Mouse (Mus musculus) ES-E14 (cell line): Measurements from ENCODE around the gene Psme2.
A peak's percentile ranks its signal among the peaks of the same experiment; 100 is the strongest.

Source experiments
- HCFC1 ChIP-seq: IDR thresholded peaks from 2 replicates; pipeline ENCODE4 v1.6.1; 2012; ENCODE audit warnings: low read length, inconsistent platforms, borderline replicate concordance; ENCODE audit not compliant: insufficient read depth
- MAFK ChIP-seq: IDR thresholded peaks from 2 replicates; pipeline ENCODE4 v1.6.1; 2014; ENCODE audit warnings: mild to moderate bottlenecking, low read depth, low read length, inconsistent platforms; ENCODE audit not compliant: insufficient read depth

DNA sequence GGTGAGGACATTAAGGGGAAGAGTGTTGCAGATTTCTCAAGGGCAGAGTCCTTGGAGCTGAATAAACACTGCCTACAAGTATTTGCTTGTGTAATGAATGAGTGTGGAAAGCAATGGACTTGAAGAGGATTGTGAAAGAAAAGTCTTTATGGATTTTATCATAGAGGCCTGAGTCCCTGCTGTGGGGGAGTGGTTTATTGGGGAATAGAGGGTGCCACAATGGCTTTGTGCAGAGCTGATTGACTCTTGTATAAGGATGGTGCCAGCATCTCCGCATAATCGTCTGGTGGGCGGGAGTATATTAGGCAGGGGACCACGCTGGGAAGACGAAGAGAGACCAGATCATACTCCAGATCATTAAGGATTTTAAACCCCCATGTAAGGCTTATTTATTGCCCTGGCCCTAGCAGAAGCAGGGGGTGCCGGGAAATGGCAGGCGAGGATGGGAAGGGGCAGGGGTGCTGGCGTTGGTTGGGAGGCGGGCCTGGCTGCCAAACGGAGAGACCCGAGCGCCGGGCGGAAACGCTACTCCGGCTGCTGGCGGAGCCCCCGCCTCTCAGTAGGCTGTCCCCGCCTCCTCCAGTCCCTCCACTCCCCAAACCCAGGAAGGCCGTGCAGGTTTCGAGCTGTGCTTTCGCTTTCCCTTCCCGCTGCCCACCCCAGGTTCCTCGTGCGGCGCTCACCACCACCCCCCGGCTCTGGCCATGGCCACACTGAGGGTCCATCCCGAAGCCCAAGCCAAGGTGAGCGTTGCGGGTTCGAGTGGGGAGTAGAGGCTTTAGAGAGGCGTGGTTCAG is 12.8 kb downstream of the Psme2 start, which contains the start of gene Psme1:
- 0 out of 2 replicates have a peak, but pooled peaks have one; percentile 40 for TF ChIP-seq HCFC1
- TF ChIP-seq MAFK = no peak
